Mouse (Mus musculus): Measurements from ENCODE around the gene Nr1i3. TPM values are rescaled to one million over a fixed set of nuclear protein-coding genes. Genes with fewer than 3 reads are reported as not detected.

Nr1i3 gene
- polyA plus RNA-seq, 1 experiment from 2014 or later, result 0.27 TPM

- Histone ChIP-seq H3K36me3 (peaks cover 6% of the 10 kb centered on the region), H3K4me1 (replicated peaks) (peaks cover 28% of the 10 kb centered on the region), H3K4me3 (no peak within 1 kb of the TSS), H3K27me3 (ENCODE audit: insufficient read depth, poor library complexity, severe bottlenecking) (0 out of 2 replicates have a peak, but pooled peaks cover 3% of the 10 kb centered on the region), H3K9me3 (no peaks in the 10 kb centered on the region), H3K27ac (no peak within 1 kb of the TSS)
- DNase-seq (ENCODE audit: low spot score), result no peak
- WGBS, result 81% methylated on average over 5 of the region's 5 CpGs
These were observed 11.1 kb downstream of the Nr1i3 start, which contains the start of gene Apoa2 for GRCm38 (mm10) chr1:171224857-171225256. Gene Apoa2 (plus strand): TSS chr1:171225054.

- Histone ChIP-seq H3K27me3 (ENCODE audit: insufficient read depth, poor library complexity, severe bottlenecking) (0 out of 2 replicates have a peak, but pooled peaks cover 3% of the 10 kb centered on the region), H3K4me1 (replicated peaks) (peaks cover 28% of the 10 kb centered on the region), H3K9me3 (no peaks in the 10 kb centered on the region), H3K4me3 (no peak overlapping the region), H3K27ac (no peak overlapping the region), H3K36me3 (no peaks in the 10 kb centered on the region)
- 43% methylated on average over 4 of the region's 4 CpGs for WGBS
- DNase-seq (ENCODE audit: low spot score), result no peak
These were observed 13.0 kb downstream of the Nr1i3 start for GRCm38 (mm10) chr1:171226780-171227179.

GRCm38 (mm10) chr1:171227879-171228278 lies 14.1 kb downstream of the Nr1i3 start:
- Histone ChIP-seq H3K4me3 (no peak overlapping the region), H3K36me3 (0 out of 2 replicates have a peak, but pooled peaks cover 3% of the 10 kb centered on the region), H3K27me3 (ENCODE audit: insufficient read depth, poor library complexity, severe bottlenecking) (0 out of 2 replicates have a peak, but pooled peaks cover 3% of the 10 kb centered on the region), H3K9me3 (no peaks in the 10 kb centered on the region), H3K4me1 (replicated peaks) (peaks cover 23% of the 10 kb centered on the region), H3K27ac (no peak overlapping the region)
- 96% methylated on average over 1 of the region's 1 CpGs for WGBS
- DNase-seq (ENCODE audit: low spot score), result no peak

- Histone ChIP-seq H3K4me3 (no peak overlapping the region), H3K27me3 (ENCODE audit: insufficient read depth, poor library complexity, severe bottlenecking) (0 out of 2 replicates have a peak, but pooled peaks cover 3% of the 10 kb centered on the region), H3K27ac (peak overlapping the region; percentile 29; the same call in 1 of the 2 replicates), H3K36me3 (peaks cover 19% of the 10 kb centered on the region), H3K4me1 (replicated peaks) (peaks cover 19% of the 10 kb centered on the region), H3K9me3 (no peaks in the 10 kb centered on the region)
- WGBS, result 57% methylated on average over 6 of the region's 6 CpGs
- no peak for DNase-seq (ENCODE audit: low spot score)
These were observed 16.0 kb downstream of the Nr1i3 start for GRCm38 (mm10) chr1:171229750-171230149.

- Histone ChIP-seq H3K27ac (peak overlapping the region; percentile 29; the same call in 1 of the 2 replicates), H3K9me3 (no peaks in the 10 kb centered on the region), H3K27me3 (ENCODE audit: insufficient read depth, poor library complexity, severe bottlenecking) (0 out of 2 replicates have a peak, but pooled peaks cover under 1% of the 10 kb centered on the region), H3K4me1 (replicated peaks) (peaks cover 19% of the 10 kb centered on the region), H3K4me3 (no peak overlapping the region), H3K36me3 (peaks cover 24% of the 10 kb centered on the region)
- no peak for DNase-seq (ENCODE audit: low spot score)
- 51% methylated on average over 3 of the region's 3 CpGs for WGBS
These were observed 16.4 kb downstream of the Nr1i3 start for GRCm38 (mm10) chr1:171230215-171230614.

GRCm38 (mm10) chr1:171231844-171232243 lies 18.1 kb downstream of the Nr1i3 start:
- 75% methylated on average over 4 of the region's 4 CpGs for WGBS
- DNase-seq (ENCODE audit: low spot score), result no peak

GRCm38 (mm10) chr1:171232348-171232747 lies 18.6 kb downstream of the Nr1i3 start:
- Histone ChIP-seq H3K27me3 (ENCODE audit: insufficient read depth, poor library complexity, severe bottlenecking) (no peaks in the 10 kb centered on the region), H3K4me3 (no peak overlapping the region), H3K4me1 (replicated peaks) (peaks cover 15% of the 10 kb centered on the region), H3K27ac (no peak overlapping the region), H3K36me3 (peaks cover 45% of the 10 kb centered on the region), H3K9me3 (no peaks in the 10 kb centered on the region)
- WGBS, result 87% methylated on average over 5 of the region's 5 CpGs
- DNase-seq (ENCODE audit: low spot score), result no peak

More at GRCm38 (mm10) chr1:171231844-171232243, 18.1 kb downstream of the Nr1i3 start:
- H3K36me3 ChIP-seq, result peaks cover 40% of the 10 kb centered on the region
- peaks cover 15% of the 10 kb centered on the region for H3K4me1 ChIP-seq (replicated peaks)
- no peaks in the 10 kb centered on the region for H3K9me3 ChIP-seq
- H3K27ac ChIP-seq, result no peak overlapping the region
- H3K4me3 ChIP-seq, result no peak overlapping the region
- H3K27me3 ChIP-seq (ENCODE audit: insufficient read depth, poor library complexity, severe bottlenecking), result no peaks in the 10 kb centered on the region

GRCm38 (mm10) chr1:171232800-171233730 lies 19.3 kb downstream of the Nr1i3 start:
- Histone ChIP-seq H3K4me1 (replicated peaks) (peaks cover 15% of the 10 kb centered on the region), H3K4me3 (no peak overlapping the region), H3K9me3 (no peaks in the 10 kb centered on the region), H3K36me3 (peaks cover 52% of the 10 kb centered on the region), H3K27me3 (ENCODE audit: insufficient read depth, poor library complexity, severe bottlenecking) (no peaks in the 10 kb centered on the region), H3K27ac (no peak overlapping the region)
- no peak for DNase-seq (ENCODE audit: low spot score)
- WGBS, result 84% methylated on average over 12 of the region's 12 CpGs

- no peak within 1 kb of the TSS for H3K4me3 ChIP-seq
- no peaks in the 10 kb centered on the region for H3K9me3 ChIP-seq
- 94% methylated on average over 14 of the region's 14 CpGs for WGBS
- no peaks in the 10 kb centered on the region for H3K27me3 ChIP-seq (ENCODE audit: insufficient read depth, poor library complexity, severe bottlenecking)
- H3K4me1 ChIP-seq (replicated peaks), result peaks cover 15% of the 10 kb centered on the region
- no peak for DNase-seq (ENCODE audit: low spot score)
- H3K27ac ChIP-seq, result no peak within 1 kb of the TSS
- peaks cover 63% of the 10 kb centered on the region for H3K36me3 ChIP-seq
These were observed 20.4 kb downstream of the Nr1i3 start, which contains the start of gene Fcer1g for GRCm38 (mm10) chr1:171234126-171234525. Gene Fcer1g (minus strand): TSS chr1:171234365.

GRCm38 (mm10) chr1:171234538-171234937 lies 20.8 kb downstream of the Nr1i3 start:
- no peak overlapping the region for H3K27ac ChIP-seq
- H3K9me3 ChIP-seq, result no peaks in the 10 kb centered on the region
- H3K4me1 ChIP-seq (replicated peaks), result peaks cover 15% of the 10 kb centered on the region
- H3K27me3 ChIP-seq (ENCODE audit: insufficient read depth, poor library complexity, severe bottlenecking), result no peaks in the 10 kb centered on the region
- peaks cover 67% of the 10 kb centered on the region for H3K36me3 ChIP-seq
- no peak for DNase-seq (ENCODE audit: low spot score)
- WGBS, result 95% methylated on average over 4 of the region's 4 CpGs
- no peak overlapping the region for H3K4me3 ChIP-seq

GRCm38 (mm10) chr1:171235791-171236190 lies 22.0 kb downstream of the Nr1i3 start:
- peaks cover 80% of the 10 kb centered on the region for H3K36me3 ChIP-seq
- H3K27me3 ChIP-seq (ENCODE audit: insufficient read depth, poor library complexity, severe bottlenecking), result no peaks in the 10 kb centered on the region
- no peak overlapping the region for H3K4me3 ChIP-seq
- H3K27ac ChIP-seq, result no peak overlapping the region
- WGBS, result 91% methylated on average over 4 of the region's 4 CpGs
- peaks cover 3% of the 10 kb centered on the region; the same call in 1 of the 2 replicates for H3K4me1 ChIP-seq (replicated peaks)
- no peak for DNase-seq (ENCODE audit: low spot score)
- H3K9me3 ChIP-seq, result no peaks in the 10 kb centered on the region

GRCm38 (mm10) chr1:171237438-171237837 lies 23.7 kb downstream of the Nr1i3 start:
- Histone ChIP-seq H3K36me3 (peaks cover 96% of the 10 kb centered on the region), H3K27me3 (ENCODE audit: insufficient read depth, poor library complexity, severe bottlenecking) (no peaks in the 10 kb centered on the region), H3K4me3 (no peak overlapping the region), H3K27ac (no peak overlapping the region), H3K9me3 (no peaks in the 10 kb centered on the region), H3K4me1 (replicated peaks) (no peaks in the 10 kb centered on the region)
- 90% methylated on average over 6 of the region's 6 CpGs for whole genome bisulfite sequencing
- no peak for DNase-seq (ENCODE audit: low spot score)

- H3K27me3 ChIP-seq (ENCODE audit: insufficient read depth, poor library complexity, severe bottlenecking), result no peaks in the 10 kb centered on the region
- H3K36me3 ChIP-seq, result peaks cover 100% of the 10 kb centered on the region
- H3K4me1 ChIP-seq (replicated peaks), result no peaks in the 10 kb centered on the region
- H3K9me3 ChIP-seq, result no peaks in the 10 kb centered on the region
- WGBS, result 77% methylated on average over 14 of the region's 14 CpGs
- H3K4me3 ChIP-seq, result no peak overlapping the region
- H3K27ac ChIP-seq, result no peak overlapping the region
- DNase-seq (ENCODE audit: low spot score), result peak; percentile 59
These were observed 24.7 kb downstream of the Nr1i3 start for GRCm38 (mm10) chr1:171238463-171238862.
